Mouse (Mus musculus) midbrain, embryonic 16.5 days (tissue): ENCODE data around the gene Atp11c. TPM values are rescaled to one million over a fixed set of nuclear protein-coding genes. Genes with fewer than 3 reads are reported as not detected.

Source experiments
- ATAC-seq: fragments of 200-750 bp; cut with Nextera tagmentation; 2 replicates; pipeline ENCODE4 v1.8.0; 2017; ENCODE audit warnings: moderate TSS enrichment
- H3K27ac ChIP-seq: fragments of 300-500 bp; sonication (generic); 2 replicates; pipeline ENCODE4 v1.5.1; 2014; ENCODE audit warnings: mild to moderate bottlenecking, low read length, mixed read lengths
- H3K27me3 ChIP-seq: fragments of 300-500 bp; sonication (generic); 2 replicates; pipeline ENCODE4 v1.6.1; 2014; ENCODE audit warnings: low read depth, low read length, mixed read lengths; ENCODE audit not compliant: control insufficient read depth, insufficient read depth
- H3K36me3 ChIP-seq: fragments of 300-500 bp; sonication (generic); 2 replicates; pipeline ENCODE4 v1.6.1; 2014; ENCODE audit warnings: mild to moderate bottlenecking, low read length, moderate library complexity, mixed read lengths; ENCODE audit not compliant: control insufficient read depth, insufficient read depth
- H3K4me1 ChIP-seq: fragments of 300-500 bp; sonication (generic); 2 replicates; pipeline ENCODE4 v1.6.1; 2014; ENCODE audit warnings: mild to moderate bottlenecking, low read length, mixed read lengths; ENCODE audit not compliant: control insufficient read depth, insufficient read depth
- H3K4me2 ChIP-seq: fragments of 300-500 bp; sonication (generic); 2 replicates; pipeline ENCODE4 v1.6.1; 2014; ENCODE audit warnings: mild to moderate bottlenecking, low read length, mixed read lengths
- H3K4me3 ChIP-seq: fragments of 300-500 bp; sonication (generic); 2 replicates; pipeline ENCODE4 v1.5.1; 2014; ENCODE audit warnings: low read depth, mild to moderate bottlenecking, low read length, moderate library complexity, mixed read lengths
- H3K9ac ChIP-seq: fragments of 300-500 bp; sonication (generic); 2 replicates; pipeline ENCODE4 v1.6.1; 2014; ENCODE audit warnings: low read depth, low read length, mixed read lengths
- H3K9me3 ChIP-seq: fragments of 300-500 bp; sonication (generic); replicated peaks from 2 replicates; pipeline ENCODE4 v1.6.1; 2014; ENCODE audit warnings: mild to moderate bottlenecking, low read length, mixed read lengths; ENCODE audit not compliant: control insufficient read depth, poor library complexity, severe bottlenecking
- WGBS: fragments of 180-500 bp; shearing (Covaris S2); extraction: QIAGEN DNeasy Blood & Tissue Kit; methylation state at CpG from one replicate; pipeline ENCODE4 v1.1.7; 2014; 5-methylcytosine and 5-hydroxymethylcytosine counted together
- polyA plus RNA-seq: library from polyadenylated mRNA; unstranded; fragments of >200 nt; fragmentation: Nextera tagmentation; extraction: Ambion mirVana; gene quantifications from 2 replicates; pipeline ENCODE4 v1.2.1, GENCODE M21; 2015

Gene Atp11c
- polyA plus RNA-seq, 1 experiment from 2014 or later, result 8.9 TPM

- no peak for ATAC-seq
- H3K9me3 ChIP-seq, result no peaks in the 10 kb centered on the region
- no peak overlapping the region for H3K4me3 ChIP-seq
- H3K27me3 ChIP-seq, result no peaks in the 10 kb centered on the region
- no peak overlapping the region for H3K9ac ChIP-seq
- no peak overlapping the region for H3K27ac ChIP-seq
- H3K4me1 ChIP-seq, result no peaks in the 10 kb centered on the region
- no peak overlapping the region for H3K4me2 ChIP-seq
- no peaks in the 10 kb centered on the region for H3K36me3 ChIP-seq
- WGBS, result 29% methylated on average over 4 of the region's 4 CpGs
Observed at GRCm38 (mm10) chrX:60544098-60544497, 48.4 kb downstream of the Atp11c start.

GRCm38 (mm10) chrX:60542901-60543300 lies 49.6 kb downstream of the Atp11c start:
- H3K4me1 ChIP-seq, result no peaks in the 10 kb centered on the region

GRCm38 (mm10) chrX:60539149-60539548 lies 53.3 kb downstream of the Atp11c start, which contains the start of gene Gm7073:
Gm7073 (minus strand) TSS chrX:60539249.
- no peak for ATAC-seq
- Histone ChIP-seq H3K4me3 (no peak within 1 kb of the TSS), H3K9me3 (no peaks in the 10 kb centered on the region), H3K9ac (no peak within 1 kb of the TSS), H3K4me2 (no peak within 1 kb of the TSS), H3K36me3 (no peaks in the 10 kb centered on the region), H3K27me3 (no peaks in the 10 kb centered on the region), H3K27ac (no peak within 1 kb of the TSS), H3K4me1 (no peaks in the 10 kb centered on the region)

More at GRCm38 (mm10) chrX:60542901-60543300, 49.6 kb downstream of the Atp11c start:
- Histone ChIP-seq H3K27me3 (no peaks in the 10 kb centered on the region), H3K4me2 (no peak overlapping the region), H3K36me3 (no peaks in the 10 kb centered on the region), H3K4me3 (no peak overlapping the region), H3K9ac (no peak overlapping the region), H3K27ac (no peak overlapping the region), H3K9me3 (no peaks in the 10 kb centered on the region)
- WGBS, result 38% methylated on average over 1 of the region's 1 CpGs
- no peak for ATAC-seq

- Histone ChIP-seq H3K9ac (no peak overlapping the region), H3K9me3 (no peaks in the 10 kb centered on the region), H3K4me2 (no peak overlapping the region), H3K27ac (no peak overlapping the region), H3K4me3 (no peak overlapping the region), H3K27me3 (no peaks in the 10 kb centered on the region), H3K36me3 (no peaks in the 10 kb centered on the region), H3K4me1 (no peaks in the 10 kb centered on the region)
- no peak for ATAC-seq
Observed at GRCm38 (mm10) chrX:60503995-60504394, 88.5 kb downstream of the Atp11c start.

GRCm38 (mm10) chrX:60497750-60498149 lies 94.7 kb downstream of the Atp11c start:
- no peak overlapping the region for H3K4me3 ChIP-seq
- 32% methylated on average over 1 of the region's 1 CpGs for WGBS
- no peaks in the 10 kb centered on the region for H3K36me3 ChIP-seq
- H3K4me1 ChIP-seq, result no peaks in the 10 kb centered on the region
- H3K27me3 ChIP-seq, result no peaks in the 10 kb centered on the region
- H3K9me3 ChIP-seq, result no peaks in the 10 kb centered on the region
- no peak overlapping the region for H3K27ac ChIP-seq
- H3K9ac ChIP-seq, result no peak overlapping the region
- ATAC-seq, result no peak
- no peak overlapping the region for H3K4me2 ChIP-seq

GRCm38 (mm10) chrX:60495308-60495707 lies 97.2 kb downstream of the Atp11c start:
- Histone ChIP-seq H3K27ac (no peak overlapping the region), H3K27me3 (no peaks in the 10 kb centered on the region), H3K9me3 (no peaks in the 10 kb centered on the region), H3K36me3 (no peaks in the 10 kb centered on the region), H3K4me1 (no peaks in the 10 kb centered on the region), H3K9ac (no peak overlapping the region), H3K4me3 (no peak overlapping the region), H3K4me2 (no peak overlapping the region)
- ATAC-seq, result no peak

- ATAC-seq, result no peak
- Histone ChIP-seq H3K4me2 (no peak overlapping the region), H3K27ac (no peak overlapping the region), H3K9me3 (no peaks in the 10 kb centered on the region), H3K4me3 (no peak overlapping the region), H3K27me3 (no peaks in the 10 kb centered on the region), H3K4me1 (no peaks in the 10 kb centered on the region), H3K36me3 (no peaks in the 10 kb centered on the region), H3K9ac (no peak overlapping the region)
- 21% methylated on average over 2 of the region's 2 CpGs for WGBS
Observed at GRCm38 (mm10) chrX:60463786-60464185, 128.7 kb downstream of the Atp11c start.

GRCm38 (mm10) chrX:60414563-60415111 lies 177.9 kb downstream of the Atp11c start:
- WGBS, result 36% methylated on average over 4 of the region's 4 CpGs
- no peaks in the 10 kb centered on the region for H3K9me3 ChIP-seq
- ATAC-seq, result no peak
- H3K4me1 ChIP-seq, result no peaks in the 10 kb centered on the region
- no peak overlapping the region for H3K9ac ChIP-seq
- H3K36me3 ChIP-seq, result no peaks in the 10 kb centered on the region
- no peak overlapping the region for H3K27ac ChIP-seq
- H3K4me2 ChIP-seq, result no peak overlapping the region
- H3K27me3 ChIP-seq, result no peaks in the 10 kb centered on the region
- H3K4me3 ChIP-seq, result no peak overlapping the region

GRCm38 (mm10) chrX:60405681-60406080 lies 186.8 kb downstream of the Atp11c start:
- Histone ChIP-seq H3K9ac (no peak overlapping the region), H3K9me3 (no peaks in the 10 kb centered on the region; the same call in 1 of the 2 replicates), H3K27me3 (no peaks in the 10 kb centered on the region), H3K27ac (no peak overlapping the region), H3K36me3 (no peaks in the 10 kb centered on the region), H3K4me3 (no peak overlapping the region), H3K4me2 (no peak overlapping the region), H3K4me1 (0 out of 2 replicates have a peak, but pooled peaks cover 3% of the 10 kb centered on the region)
- no peak for ATAC-seq
- WGBS, result 42% methylated on average over 4 of the region's 4 CpGs
